Mouse (Mus musculus) skeletal muscle tissue, postnatal 0 days (tissue): Measurements from ENCODE around the gene Slc39a3. TPM values are rescaled to one million over a fixed set of nuclear protein-coding genes. Genes with fewer than 3 reads are reported as not detected.

Source experiments
- polyA plus RNA-seq: library from polyadenylated mRNA; unstranded; fragments of >200 nt; fragmentation: Nextera tagmentation; extraction: Ambion mirVana; gene quantifications from 2 replicates; pipeline ENCODE4 v1.2.1, GENCODE M21; 2015

The Slc39a3 gene
- polyA plus RNA-seq, result 7.3 and 9.2 TPM in 2 replicates

GRCm38 (mm10) chr10:81036988-81037580, at the start of gene Slc39a3:
Gene Slc39a3, minus strand, starts transcription at chr10:81037426.

GRCm38 (mm10) chr10:81069836-81070235, 32.6 kb upstream of the Slc39a3 start, which contains the start of gene Thop1:
Gene Thop1, plus strand, starts transcription at chr10:81070035.

GRCm38 (mm10) chr10:81059603-81060543, 22.6 kb upstream of the Slc39a3 start, which contains the start of gene Sgta:
Gene Sgta, minus strand, starts transcription at chr10:81060181.

GRCm38 (mm10) chr10:81025639-81026275, 11.5 kb downstream of the Slc39a3 start, which contains the start of gene Diras1:
Gene Diras1, minus strand, starts transcription at chr10:81025662.

GRCm38 (mm10) chr10:81014393-81015384, 22.5 kb downstream of the Slc39a3 start, which contains the start of gene Gng7:
Gene Gng7, minus strand, starts transcription at chr10:81014945.

Other genes starting within 250 kb of the Slc39a3 start
- 28.5 and 34.2 TPM in 2 replicates for gene Sf3a2, start 239.2 kb downstream of the Slc39a3 start, polyA plus RNA-seq
- gene Plekhj1, start 238.8 kb downstream of the Slc39a3 start, polyA plus RNA-seq, result 44.2 and 55.6 TPM in 2 replicates
- not detected in 2 replicates for gene Amh, start 232.2 kb downstream of the Slc39a3 start, polyA plus RNA-seq
- 278 and 284 TPM in 2 replicates for gene Jsrp1, start 223.9 kb downstream of the Slc39a3 start, polyA plus RNA-seq
- gene Oaz1, start 210.8 kb downstream of the Slc39a3 start, polyA plus RNA-seq, result 1,304 and 1,343 TPM in 2 replicates
- 8.9 and 10.0 TPM in 2 replicates for gene Lingo3, start 193.4 kb downstream of the Slc39a3 start, polyA plus RNA-seq
- 171 and 175 TPM in 2 replicates for gene Lsm7, start 182.2 kb downstream of the Slc39a3 start, polyA plus RNA-seq
- 20.0 and 20.7 TPM in 2 replicates for gene Sppl2b, start 182.2 kb downstream of the Slc39a3 start, polyA plus RNA-seq
- not detected in 2 replicates for gene Tmprss9, start 165.6 kb downstream of the Slc39a3 start, polyA plus RNA-seq
- 239 and 241 TPM in 2 replicates for gene Timm13, start 136.5 kb downstream of the Slc39a3 start, polyA plus RNA-seq
- gene Lmnb2, start 119.2 kb downstream of the Slc39a3 start, polyA plus RNA-seq, result 23.4 and 25.6 TPM in 2 replicates
- gene Gadd45b, start 107.4 kb downstream of the Slc39a3 start, polyA plus RNA-seq, result 24.5 and 29.0 TPM in 2 replicates
- 1.6 TPM in 2 replicates for gene Gng7, start 22.5 kb downstream of the Slc39a3 start, polyA plus RNA-seq
- 0.06 TPM in 1 of 2 replicates, not detected in the other for gene Diras1, start 11.8 kb downstream of the Slc39a3 start, polyA plus RNA-seq
- 117 and 131 TPM in 2 replicates for gene Sgta, start 22.8 kb upstream of the Slc39a3 start, polyA plus RNA-seq
- gene Thop1, start 32.6 kb upstream of the Slc39a3 start, polyA plus RNA-seq, result 34.9 and 40.3 TPM in 2 replicates
- gene Creb3l3, start 61.4 kb upstream of the Slc39a3 start, polyA plus RNA-seq, result 0.54 and 1.2 TPM in 2 replicates
- 143 and 155 TPM in 2 replicates for gene Map2k2, start 68.5 kb upstream of the Slc39a3 start, polyA plus RNA-seq
- gene Zbtb7a, start 97.8 kb upstream of the Slc39a3 start, polyA plus RNA-seq, result 29.7 and 34.0 TPM in 2 replicates
- 20.9 and 22.3 TPM in 2 replicates for gene Pias4, start 130.5 kb upstream of the Slc39a3 start, polyA plus RNA-seq
- gene Eef2, start 139.2 kb upstream of the Slc39a3 start, polyA plus RNA-seq, result 392 and 402 TPM in 2 replicates
- 44.3 and 52.5 TPM in 2 replicates for gene Dapk3, start 145.6 kb upstream of the Slc39a3 start, polyA plus RNA-seq
- gene 4930442H23Rik, start 146.4 kb upstream of the Slc39a3 start, polyA plus RNA-seq, result not detected in 2 replicates
- gene Nmrk2, start 164.6 kb upstream of the Slc39a3 start, polyA plus RNA-seq, result 2.9 and 4.7 TPM in 2 replicates
- 0.26 and 0.45 TPM in 2 replicates for gene Atcay, start 193.4 kb upstream of the Slc39a3 start, polyA plus RNA-seq
- gene Zfr2, start 195.7 kb upstream of the Slc39a3 start, polyA plus RNA-seq, result 2.3 and 2.5 TPM in 2 replicates
- gene Matk, start 215.5 kb upstream of the Slc39a3 start, polyA plus RNA-seq, result 0.65 and 0.90 TPM in 2 replicates
- gene Mrpl54, start 229.5 kb upstream of the Slc39a3 start, polyA plus RNA-seq, result 201 and 207 TPM in 2 replicates
- 50.7 and 53.6 TPM in 2 replicates for gene Apba3, start 229.5 kb upstream of the Slc39a3 start, polyA plus RNA-seq